Mouse (Mus musculus): ENCODE measurements around the gene Gm20696.

Gm20696 gene

GRCm38 (mm10) chr6:99666318-99667171 is at the start of gene Gm20696, which contains the start of gene Eif4e3:
TSS of gene Gm20696 (minus strand) at chr6:99666797.
TSS of gene Eif4e3 (minus strand) at chr6:99666771.
- no peak for DNase-seq (ENCODE audit: extremely low read depth, low read depth, low spot score)

DNA sequence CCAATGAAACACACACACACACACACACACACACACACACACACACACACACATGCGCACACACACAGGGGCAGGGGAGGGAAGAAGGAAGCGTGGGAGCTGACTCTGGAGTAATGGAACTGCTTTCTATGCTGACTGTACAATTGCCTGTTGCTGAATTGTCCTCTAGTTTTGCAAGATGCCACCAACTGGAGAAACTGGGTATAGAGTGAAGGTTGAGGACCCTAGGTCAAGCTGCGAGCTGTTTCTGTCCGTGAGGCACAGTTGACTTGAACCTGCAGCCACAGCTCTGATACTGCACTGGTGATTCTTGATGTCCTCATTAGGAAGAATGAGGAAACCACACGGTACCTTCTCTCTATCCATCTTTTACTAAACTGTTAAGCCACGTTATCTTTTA is 49.3 kb upstream of the Gm20696 start:
- DNase-seq (ENCODE audit: extremely low read depth, low read depth, low spot score) = no peak

DNA sequence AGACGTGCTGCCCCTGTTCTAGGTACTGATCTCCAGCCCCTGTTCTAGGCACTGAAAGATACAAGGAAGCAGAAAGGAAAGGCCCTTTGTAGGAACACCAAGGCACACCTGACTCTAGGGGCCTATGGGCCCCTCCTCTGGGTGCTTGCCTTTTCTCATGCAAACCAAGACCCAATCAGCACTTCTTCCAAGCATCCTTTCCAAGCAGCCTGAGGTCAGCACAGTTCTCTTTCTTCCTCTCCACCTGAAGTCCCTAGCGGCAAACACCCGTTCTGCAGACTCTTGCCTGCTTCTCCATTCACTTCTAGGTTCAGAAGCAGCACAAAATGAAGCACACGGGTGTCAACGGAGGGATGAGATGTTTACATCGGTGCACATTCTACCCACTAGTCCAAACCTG is 48.6 kb upstream of the Gm20696 start:
- DNase-seq (ENCODE audit: extremely low read depth, low read depth, low spot score) = no peak

GRCm38 (mm10) chr6:99713256-99713655 is 46.7 kb upstream of the Gm20696 start:
- DNase-seq (ENCODE audit: extremely low read depth, low read depth, low spot score) = no peak

DNA sequence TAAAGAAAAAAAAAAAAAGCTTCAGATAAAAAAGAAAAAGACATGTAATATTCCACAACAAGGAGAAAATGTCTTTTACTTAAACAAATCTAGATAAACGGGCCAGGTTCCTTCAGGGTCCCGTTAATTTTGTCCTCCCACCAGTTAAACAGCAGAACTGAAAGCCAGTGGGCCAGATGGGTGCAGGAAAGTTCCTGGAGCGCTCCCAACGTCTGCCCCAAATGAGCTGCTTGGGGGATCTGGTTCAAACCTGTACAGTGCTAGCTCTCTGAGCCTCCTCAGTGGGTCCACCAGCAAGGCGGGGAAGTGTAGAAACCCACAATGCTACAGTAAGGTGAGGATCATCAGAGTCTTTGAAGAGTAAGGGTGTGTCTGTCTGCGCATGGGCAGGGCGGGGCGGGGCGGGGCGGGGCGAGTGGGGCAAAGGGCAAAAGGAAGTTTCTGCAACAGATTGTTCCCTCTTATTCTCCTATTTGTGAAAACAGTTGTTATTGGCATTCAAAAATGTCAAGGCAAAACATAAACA is 45.0 kb upstream of the Gm20696 start:
- DNase-seq (ENCODE audit: extremely low read depth, low read depth, low spot score) = no peak

GRCm38 (mm10) chr6:99700484-99700883 is 33.9 kb upstream of the Gm20696 start:
- DNase-seq (ENCODE audit: extremely low read depth, low read depth, low spot score) = no peak

- DNase-seq (ENCODE audit: extremely low read depth, low read depth, low spot score) = no peak
Measured at GRCm38 (mm10) chr6:99692916-99693841, 26.6 kb upstream of the Gm20696 start.

- no peak for DNase-seq (ENCODE audit: extremely low read depth, low read depth, low spot score)
Measured at GRCm38 (mm10) chr6:99692206-99692915, 25.8 kb upstream of the Gm20696 start, which contains the start of gene Gpr27. TSS of gene Gpr27 (plus strand) at chr6:99692679.

GRCm38 (mm10) chr6:99691666-99692205 is 25.1 kb upstream of the Gm20696 start:
- no peak for DNase-seq (ENCODE audit: extremely low read depth, low read depth, low spot score)

GRCm38 (mm10) chr6:99688513-99688912 is 21.9 kb upstream of the Gm20696 start:
- no peak for DNase-seq (ENCODE audit: extremely low read depth, low read depth, low spot score)

DNA sequence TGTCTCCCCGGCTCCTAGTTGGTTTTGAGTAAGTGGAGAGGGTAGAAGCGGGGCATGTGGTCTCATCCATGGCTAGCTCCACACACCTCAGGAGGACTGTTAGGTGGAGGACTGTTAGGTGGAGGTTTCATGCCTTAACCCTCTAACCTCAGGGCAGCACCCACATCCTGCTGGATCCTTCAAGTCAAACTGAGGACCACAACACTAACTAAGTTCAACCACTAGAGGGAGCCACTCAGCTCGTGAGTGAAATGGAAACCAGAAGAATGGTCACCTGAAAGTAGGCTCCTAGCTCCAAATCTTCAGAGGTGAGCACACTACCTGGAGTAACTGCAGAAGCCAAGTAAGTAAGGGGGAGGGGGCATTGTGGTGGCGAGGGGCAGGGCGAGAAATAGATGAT is 18.3 kb upstream of the Gm20696 start:
- no peak for DNase-seq (ENCODE audit: extremely low read depth, low read depth, low spot score)

DNA sequence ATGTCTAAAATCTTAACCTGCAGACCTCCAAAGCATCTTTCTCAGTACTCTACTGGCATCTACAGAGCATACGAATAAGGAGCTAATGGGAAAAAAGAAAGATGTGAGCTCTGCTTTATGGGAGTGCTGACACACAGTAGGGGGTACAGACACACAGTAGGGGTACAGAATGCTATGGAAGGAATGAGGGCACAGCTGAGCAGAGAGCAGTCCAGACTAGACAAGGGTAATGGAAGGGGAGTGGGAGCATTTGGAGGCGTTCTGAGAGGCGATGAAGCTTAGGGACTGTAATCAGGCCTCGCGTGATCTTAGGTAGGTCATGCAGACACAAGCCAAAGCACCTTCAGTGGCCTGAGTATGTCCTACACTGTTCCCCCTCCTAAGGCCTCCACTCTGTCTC is 17.4 kb upstream of the Gm20696 start:
- DNase-seq (ENCODE audit: extremely low read depth, low read depth, low spot score) = no peak

GRCm38 (mm10) chr6:99678108-99678507 is 11.5 kb upstream of the Gm20696 start:
- no peak for DNase-seq (ENCODE audit: extremely low read depth, low read depth, low spot score)

DNA sequence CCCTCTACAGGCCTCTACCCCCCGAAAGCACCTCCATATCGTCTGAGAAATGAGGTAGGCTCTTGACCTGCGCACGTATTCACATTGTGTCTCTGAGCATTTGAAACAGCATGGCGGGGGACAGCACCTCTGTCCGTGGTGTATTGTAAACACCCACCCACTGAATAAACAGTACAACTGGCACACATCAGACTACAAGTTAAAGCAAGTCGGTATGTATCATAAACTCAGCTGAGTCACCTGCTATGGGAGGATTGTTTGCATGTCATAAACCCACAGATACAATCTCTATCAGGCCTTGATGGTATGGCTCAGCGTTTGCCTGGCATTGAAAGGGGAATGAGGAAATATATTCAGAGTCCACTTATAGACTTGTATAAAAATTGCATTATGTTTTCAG is 10.7 kb upstream of the Gm20696 start:
- DNase-seq (ENCODE audit: extremely low read depth, low read depth, low spot score) = no peak

DNA sequence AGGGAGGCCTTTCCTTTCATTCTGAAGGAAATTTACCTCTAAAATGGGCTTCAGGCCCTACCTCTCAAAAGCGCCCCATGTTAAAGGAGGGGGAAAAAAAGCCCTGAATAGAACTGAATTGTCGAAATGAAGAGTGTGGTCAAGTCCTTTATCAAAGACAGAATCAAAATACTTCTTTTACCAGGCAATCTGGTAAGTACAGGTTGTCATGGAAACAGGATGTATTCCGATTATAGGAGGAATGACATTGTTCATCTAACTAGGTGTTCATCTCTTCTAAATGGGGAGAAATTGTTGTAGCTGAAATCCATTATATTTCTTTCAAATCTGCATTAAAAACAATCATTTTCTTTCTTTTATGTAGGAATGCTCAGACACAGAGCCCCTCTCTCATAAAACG is 7.9 kb upstream of the Gm20696 start:
- DNase-seq (ENCODE audit: extremely low read depth, low read depth, low spot score) = no peak

DNA sequence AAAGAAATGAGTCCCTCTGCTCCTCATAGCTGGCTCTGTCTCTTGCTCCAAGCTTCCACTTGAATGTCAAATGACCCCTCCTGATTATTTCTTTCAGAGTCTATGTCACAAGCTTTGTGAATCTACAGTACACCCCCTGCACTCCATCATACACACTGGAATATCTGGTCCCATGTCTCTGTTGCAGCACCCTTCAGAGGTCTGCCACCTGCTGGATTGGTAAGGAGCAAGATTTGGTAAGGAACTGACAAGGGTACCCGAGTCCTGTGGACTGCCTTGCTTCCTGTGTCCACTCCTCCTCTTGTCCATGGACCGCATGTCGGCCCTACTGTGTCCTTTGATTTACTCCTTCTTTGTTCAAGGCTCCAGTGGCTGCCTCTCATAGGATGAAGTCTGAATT is 5.2 kb upstream of the Gm20696 start:
- DNase-seq (ENCODE audit: extremely low read depth, low read depth, low spot score) = no peak

GRCm38 (mm10) chr6:99670481-99671119 is 4.0 kb upstream of the Gm20696 start:
- no peak for DNase-seq (ENCODE audit: extremely low read depth, low read depth, low spot score)

- DNase-seq (ENCODE audit: extremely low read depth, low read depth, low spot score) = no peak
Measured at GRCm38 (mm10) chr6:99669481-99670325, 3.1 kb upstream of the Gm20696 start.

DNA sequence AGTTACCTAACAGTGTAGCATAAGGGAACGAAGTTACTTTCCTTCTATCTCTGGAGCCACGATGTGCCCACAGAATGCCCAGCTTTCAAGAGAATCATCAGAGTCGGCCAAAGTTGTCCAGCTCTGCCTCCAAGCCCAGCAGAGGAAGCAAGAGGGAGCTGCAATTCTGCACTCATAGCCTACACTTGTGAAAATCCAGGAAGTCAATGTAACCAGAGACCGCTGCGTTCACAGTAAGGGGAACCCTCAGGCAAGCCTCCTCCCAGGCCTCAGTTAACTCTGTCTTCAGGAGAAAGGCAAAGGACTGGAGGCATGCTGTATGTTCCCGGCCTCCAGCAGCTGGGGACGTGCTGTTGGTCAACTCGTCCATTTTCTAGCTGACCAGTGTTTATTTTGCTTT is 693 bp upstream of the Gm20696 start:
- no peak for DNase-seq (ENCODE audit: extremely low read depth, low read depth, low spot score)

Measured in fat pad, adult 2 months (tissue).